In the genomic region with DNA sequence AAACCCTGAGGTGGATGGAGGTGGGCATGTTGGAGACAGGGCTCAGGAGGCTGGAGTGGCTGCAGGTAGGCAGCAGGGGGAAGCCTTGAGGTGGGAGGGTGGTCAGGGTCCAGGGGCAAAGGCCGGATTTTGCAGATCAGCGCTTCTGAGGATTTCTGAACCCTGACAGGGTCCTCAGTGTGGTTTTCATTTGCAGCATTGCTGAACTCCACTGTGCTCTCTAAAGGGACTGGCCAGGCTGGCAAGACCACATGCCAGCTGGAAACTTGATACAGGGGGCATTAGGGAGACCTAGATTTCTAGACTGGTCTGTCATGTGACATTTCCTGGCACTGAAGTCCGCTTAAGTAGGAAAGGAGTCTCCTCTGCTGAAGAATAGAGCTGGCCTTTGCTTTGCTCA, we compare ENCODE assay signal across 11 mouse cellular contexts.
"Had no signal": no experiment of that assay in that cellular context is flagged by ENCODE, and none has a peak within 500 bp of the region (broad histone marks: within the 10 kb centered on the region; RNA-seq: fewer than 3 reads in every experiment).

No protein-coding gene starts in this region.

- H3K36me3 ChIP-seq: limb, embryonic 13.5 days; midbrain, embryonic 13.5 days; neural tube, embryonic 15.5 days had no signal

- ATAC-seq: inflammation-experienced regulatory T-cells, adult 6 months; midbrain, embryonic 13.5 days had no signal

- H3K4me2 ChIP-seq: limb, embryonic 13.5 days; midbrain, embryonic 13.5 days; neural tube, embryonic 15.5 days had no signal

- DNase-seq: left cerebral cortex, postnatal 4 days; lung, postnatal 36 days; right cerebral cortex, adult 18-20 months; right cerebral cortex, postnatal 25 days had no signal

- H3K9ac ChIP-seq: limb, embryonic 13.5 days; liver, embryonic 14.5 days; midbrain, embryonic 13.5 days; neural tube, embryonic 15.5 days had no signal

- H3K27ac ChIP-seq: limb, embryonic 13.5 days; liver, embryonic 14.5 days; midbrain, embryonic 13.5 days; neural tube, embryonic 15.5 days; stomach, postnatal 0 days had no signal

- H3K27me3 ChIP-seq: limb, embryonic 13.5 days; midbrain, embryonic 13.5 days had no signal

- H3K4me3 ChIP-seq: limb, embryonic 13.5 days; midbrain, embryonic 13.5 days; myocyte; neural tube, embryonic 15.5 days had no signal

- H3K9me3 ChIP-seq: limb, embryonic 13.5 days; midbrain, embryonic 13.5 days; neural tube, embryonic 15.5 days had no signal
